Mouse (Mus musculus): ENCODE results near the gene Med19. TPM values are rescaled to one million over a fixed set of nuclear protein-coding genes. Genes with fewer than 3 reads are reported as not detected.

Med19 gene
- polyA plus RNA-seq, 1 experiment from 2014 or later, result 64.5 TPM

DNA sequence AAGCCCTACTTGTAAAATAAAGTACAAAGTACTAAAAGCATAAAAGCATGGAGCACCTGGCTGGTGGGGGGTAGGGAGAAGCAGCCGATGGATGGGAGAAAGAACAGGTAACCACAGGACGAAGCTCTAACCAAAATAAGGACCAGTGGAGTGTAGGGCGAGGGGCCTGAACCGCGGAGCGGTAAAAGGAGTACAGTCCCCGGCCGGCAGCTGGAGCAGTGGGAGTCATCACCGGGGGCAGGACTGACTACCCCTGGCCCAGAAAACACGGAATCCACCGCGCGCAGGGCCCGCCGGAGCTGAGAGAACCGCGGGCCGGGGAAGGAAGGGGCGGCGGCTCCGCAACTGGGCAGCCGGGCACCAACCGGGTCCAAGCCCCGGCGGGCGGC lies 36.2 kb downstream of the Med19 start:
- Histone ChIP-seq H3K36me3 (ENCODE audit: control insufficient read depth, insufficient read depth, low read length) (peaks cover 10% of the 10 kb centered on the region; the same call in 1 of the 2 replicates), H3K27ac (ENCODE audit: low read depth, low read length) (peak overlapping the region; percentile 95), H3K9ac (replicated peaks; ENCODE audit: low read depth, low read length) (peak overlapping the region; percentile 92), H3K4me3 (ENCODE audit: low read depth, low read length) (peak overlapping the region; percentile 91), H3K27me3 (ENCODE audit: control insufficient read depth, insufficient read depth, low read length) (no peaks in the 10 kb centered on the region), H3K4me2 (ENCODE audit: low read depth, low read length) (peak overlapping the region; percentile 71), H3K9me3 (ENCODE audit: control insufficient read depth, low read length) (no peaks in the 10 kb centered on the region), H3K4me1 (ENCODE audit: control insufficient read depth, insufficient read depth, low read length) (peaks cover 13% of the 10 kb centered on the region; the same call in 1 of the 2 replicates)
- WGBS, result 0% methylated on average over 9 of the region's 26 CpGs
- ATAC-seq (ENCODE audit: low read depth), result no peak; the same call in 1 of the 2 replicates

DNA sequence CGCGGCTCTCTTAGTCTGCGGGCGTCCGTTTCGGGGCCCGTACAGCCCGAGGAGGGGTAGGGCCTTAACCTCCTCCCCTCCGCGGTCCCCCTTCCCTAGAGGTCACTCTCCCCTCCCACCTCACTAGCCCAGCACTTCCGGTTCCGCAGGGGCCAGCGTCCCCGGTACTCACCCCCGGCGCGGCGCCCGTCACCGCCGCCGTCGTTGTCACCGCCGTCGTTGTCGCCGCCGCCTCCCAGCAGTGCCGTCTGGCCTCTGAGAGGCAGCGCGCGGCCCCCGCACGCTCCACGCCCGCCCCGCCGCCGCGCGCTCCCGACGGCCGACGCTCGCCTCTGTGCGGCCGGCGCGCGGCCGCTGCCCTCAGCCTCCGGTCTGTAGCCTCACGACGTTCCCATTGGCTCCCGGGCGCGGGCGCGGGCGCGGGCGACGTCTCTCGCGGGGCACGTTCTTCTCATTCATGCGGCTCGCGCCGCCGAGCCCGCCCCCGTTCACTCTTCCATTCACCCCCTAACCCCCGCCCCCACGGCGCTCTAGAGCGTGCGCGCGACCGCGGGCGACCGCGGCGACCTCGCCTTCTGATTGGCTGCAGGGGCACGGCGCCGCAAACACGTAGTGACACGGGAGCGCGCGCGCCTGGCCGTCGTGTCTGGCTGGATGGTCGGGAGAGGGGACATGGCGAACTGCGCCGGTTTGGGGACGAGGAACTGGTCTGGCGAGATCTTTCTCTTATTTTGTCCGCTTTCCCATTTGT lies 36.8 kb downstream of the Med19 start, which contains the start of gene Zdhhc5:
Zdhhc5 (minus strand) TSS at position 370 of the 751 bp plus-strand sequence.
- H3K9ac ChIP-seq (replicated peaks; ENCODE audit: low read depth, low read length), result peak within 1 kb of the TSS; percentile 92
- WGBS, result under 1% methylated on average over 89 of the region's 107 CpGs
- peaks cover 10% of the 10 kb centered on the region; the same call in 1 of the 2 replicates for H3K36me3 ChIP-seq (ENCODE audit: control insufficient read depth, insufficient read depth, low read length)
- ATAC-seq (ENCODE audit: low read depth), result peak; percentile 96
- no peaks in the 10 kb centered on the region for H3K27me3 ChIP-seq (ENCODE audit: control insufficient read depth, insufficient read depth, low read length)
- peak within 1 kb of the TSS; percentile 71 for H3K4me2 ChIP-seq (ENCODE audit: low read depth, low read length)
- peaks cover 13% of the 10 kb centered on the region; the same call in 1 of the 2 replicates for H3K4me1 ChIP-seq (ENCODE audit: control insufficient read depth, insufficient read depth, low read length)
- H3K27ac ChIP-seq (ENCODE audit: low read depth, low read length), result peak within 1 kb of the TSS; percentile 95
- H3K4me3 ChIP-seq (ENCODE audit: low read depth, low read length), result peak within 1 kb of the TSS; percentile 91
- H3K9me3 ChIP-seq (ENCODE audit: control insufficient read depth, low read length), result no peaks in the 10 kb centered on the region

DNA sequence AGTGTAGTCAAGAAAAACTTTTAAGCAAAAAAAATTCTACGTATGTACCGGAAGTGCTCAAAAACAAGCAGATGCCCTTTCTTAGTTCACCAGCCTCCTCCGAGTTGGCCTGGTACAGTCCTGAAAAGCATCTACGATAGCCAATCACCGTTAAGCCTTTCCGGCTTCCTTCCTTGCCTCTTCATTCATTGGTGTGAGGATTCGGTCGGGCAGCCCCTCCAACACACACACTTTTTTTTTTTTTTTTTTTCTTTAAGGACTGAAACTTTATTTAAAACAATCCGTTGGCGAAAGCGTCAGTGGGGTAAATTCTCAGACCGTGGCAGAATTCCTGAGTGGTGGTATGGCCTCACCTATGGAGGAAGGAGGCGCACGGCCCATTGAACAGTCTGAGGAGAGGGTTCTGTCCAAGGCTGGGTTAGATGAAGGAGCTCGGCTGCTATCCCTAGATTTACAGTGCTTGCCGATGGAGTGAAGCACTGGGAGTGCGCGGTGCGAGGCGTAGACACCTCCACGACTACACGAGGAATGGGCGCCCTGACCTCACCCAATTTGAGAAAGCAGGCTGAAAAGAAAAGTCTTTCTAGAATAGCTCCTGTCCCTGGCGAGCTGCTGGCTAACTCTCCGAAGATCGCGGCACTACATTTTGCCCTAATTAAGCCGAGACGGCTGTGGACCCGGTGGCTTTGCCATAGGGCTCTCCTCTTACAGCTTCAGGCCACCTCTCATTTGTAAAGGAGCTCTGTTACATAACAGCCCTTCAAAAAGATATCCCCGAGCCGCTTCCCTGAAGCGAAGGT lies 37.6 kb downstream of the Med19 start:
- peak; percentile 96 for ATAC-seq (ENCODE audit: low read depth)
- Histone ChIP-seq H3K36me3 (ENCODE audit: control insufficient read depth, insufficient read depth, low read length) (0 out of 2 replicates have a peak, but pooled peaks cover 3% of the 10 kb centered on the region), H3K27ac (ENCODE audit: low read depth, low read length) (peak overlapping the region; percentile 95), H3K9me3 (ENCODE audit: control insufficient read depth, low read length) (no peaks in the 10 kb centered on the region), H3K27me3 (ENCODE audit: control insufficient read depth, insufficient read depth, low read length) (no peaks in the 10 kb centered on the region), H3K4me2 (ENCODE audit: low read depth, low read length) (peak overlapping the region; percentile 64), H3K4me3 (ENCODE audit: low read depth, low read length) (peak overlapping the region; percentile 91), H3K9ac (replicated peaks; ENCODE audit: low read depth, low read length) (peak overlapping the region; percentile 92), H3K4me1 (ENCODE audit: control insufficient read depth, insufficient read depth, low read length) (peaks cover 13% of the 10 kb centered on the region; the same call in 1 of the 2 replicates)
- under 1% methylated on average over 33 of the region's 33 CpGs for WGBS

DNA sequence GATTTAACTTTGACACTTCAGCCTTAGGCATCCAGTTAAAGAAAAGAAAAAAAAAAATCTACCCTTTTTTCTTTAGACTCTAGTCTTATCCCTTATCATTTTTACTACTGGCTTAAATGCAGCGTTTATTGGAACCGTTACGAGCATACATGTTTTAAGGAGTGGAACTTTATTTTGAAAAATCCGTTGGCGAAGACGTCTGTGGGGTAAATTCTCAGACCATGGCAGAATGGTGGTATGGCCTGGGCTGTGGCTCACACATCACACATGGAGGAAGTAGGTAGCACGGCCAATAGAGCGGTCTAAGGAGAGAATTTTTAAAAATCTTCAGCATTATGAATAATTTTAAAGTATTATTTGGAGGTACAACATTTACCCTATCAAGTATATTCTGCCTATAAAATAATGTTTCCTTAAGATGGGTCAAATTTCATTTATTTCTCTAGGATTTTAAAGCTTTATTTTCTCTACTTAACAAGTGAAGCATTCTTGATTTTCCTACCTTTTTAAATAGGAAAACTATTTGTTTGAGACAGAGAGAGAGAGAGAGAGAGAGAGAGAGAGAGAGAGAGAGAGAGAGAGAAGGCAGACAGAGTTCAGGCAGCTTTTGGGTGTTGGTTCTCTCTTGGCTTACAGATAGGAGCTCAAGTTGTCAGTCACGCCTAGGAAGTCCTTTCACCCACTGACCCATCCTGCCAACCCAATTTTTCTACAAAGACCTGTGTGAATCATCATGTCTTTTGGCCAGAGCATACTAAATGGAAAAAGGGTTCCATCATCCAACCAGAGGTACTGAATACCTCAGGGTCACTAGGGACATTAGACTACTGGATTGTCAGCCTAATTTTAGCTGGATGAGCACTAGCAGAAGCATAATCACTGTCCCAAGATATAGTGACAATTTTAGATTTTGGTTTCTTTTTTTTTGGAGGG lies 38.5 kb downstream of the Med19 start:
- no peaks in the 10 kb centered on the region for H3K9me3 ChIP-seq (ENCODE audit: control insufficient read depth, low read length)
- no peak for ATAC-seq (ENCODE audit: low read depth)
- no peaks in the 10 kb centered on the region for H3K36me3 ChIP-seq (ENCODE audit: control insufficient read depth, insufficient read depth, low read length)
- peak overlapping the region; percentile 95; the same call in 1 of the 2 replicates for H3K27ac ChIP-seq (ENCODE audit: low read depth, low read length)
- peak overlapping the region; percentile 64 for H3K4me2 ChIP-seq (ENCODE audit: low read depth, low read length)
- peak overlapping the region; percentile 34; the same call in 1 of the 2 replicates for H3K9ac ChIP-seq (replicated peaks; ENCODE audit: low read depth, low read length)
- H3K4me1 ChIP-seq (ENCODE audit: control insufficient read depth, insufficient read depth, low read length), result peaks cover 13% of the 10 kb centered on the region; the same call in 1 of the 2 replicates
- no peaks in the 10 kb centered on the region for H3K27me3 ChIP-seq (ENCODE audit: control insufficient read depth, insufficient read depth, low read length)
- H3K4me3 ChIP-seq (ENCODE audit: low read depth, low read length), result peak overlapping the region; percentile 91
- 44% methylated on average over 9 of the region's 9 CpGs for WGBS

DNA sequence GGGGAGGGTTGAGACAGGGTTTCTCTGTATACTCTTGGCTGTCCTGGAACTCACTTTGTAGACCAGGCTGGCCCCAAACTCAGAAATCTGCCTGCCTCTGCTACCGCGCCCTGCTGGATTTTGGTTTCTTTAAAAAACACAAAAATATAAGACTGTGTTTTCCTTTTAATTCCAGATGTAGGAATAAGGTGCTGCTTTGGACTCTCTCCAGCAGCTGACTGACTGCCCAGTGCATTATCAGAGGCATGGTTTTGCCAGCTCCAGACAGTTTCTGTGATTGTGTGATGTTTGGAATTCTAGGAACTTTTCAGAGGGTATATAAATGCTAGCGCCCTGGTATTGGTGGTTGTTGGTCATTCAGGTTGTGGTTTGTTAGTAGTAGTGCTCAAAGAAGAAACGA lies 39.2 kb downstream of the Med19 start:
- Histone ChIP-seq H3K4me2 (ENCODE audit: low read depth, low read length) (no peak overlapping the region), H3K4me1 (ENCODE audit: control insufficient read depth, insufficient read depth, low read length) (peaks cover 13% of the 10 kb centered on the region; the same call in 1 of the 2 replicates), H3K9ac (replicated peaks; ENCODE audit: low read depth, low read length) (no peak overlapping the region), H3K4me3 (ENCODE audit: low read depth, low read length) (no peak overlapping the region), H3K27me3 (ENCODE audit: control insufficient read depth, insufficient read depth, low read length) (no peaks in the 10 kb centered on the region), H3K27ac (ENCODE audit: low read depth, low read length) (no peak overlapping the region), H3K9me3 (ENCODE audit: control insufficient read depth, low read length) (no peaks in the 10 kb centered on the region), H3K36me3 (ENCODE audit: control insufficient read depth, insufficient read depth, low read length) (no peaks in the 10 kb centered on the region)
- no peak for ATAC-seq (ENCODE audit: low read depth)
- 97% methylated on average over 4 of the region's 4 CpGs for WGBS

DNA sequence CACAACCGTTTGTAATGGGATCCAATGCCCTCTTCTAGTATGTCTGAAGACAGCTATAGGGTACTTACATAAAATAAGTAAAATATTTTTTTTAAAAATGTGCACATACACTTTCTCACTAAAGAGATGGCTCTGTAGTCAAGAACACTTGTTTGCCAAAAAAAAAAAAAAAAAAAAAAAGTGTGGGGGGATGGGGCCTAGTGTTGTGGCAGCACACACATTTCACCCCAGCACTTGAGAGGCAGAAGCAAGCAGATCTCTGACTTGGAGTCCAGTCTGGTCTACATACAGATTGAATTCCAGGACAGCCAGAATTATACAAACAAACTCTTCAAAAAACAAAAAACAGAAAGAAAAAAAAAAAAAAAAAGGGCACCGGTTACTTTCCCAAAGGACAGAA lies 42.5 kb downstream of the Med19 start:
- H3K4me1 ChIP-seq (ENCODE audit: control insufficient read depth, insufficient read depth, low read length), result peaks cover 11% of the 10 kb centered on the region; the same call in 1 of the 2 replicates
- ATAC-seq (ENCODE audit: low read depth), result no peak
- H3K9me3 ChIP-seq (ENCODE audit: control insufficient read depth, low read length), result no peaks in the 10 kb centered on the region
- no peaks in the 10 kb centered on the region for H3K27me3 ChIP-seq (ENCODE audit: control insufficient read depth, insufficient read depth, low read length)
- WGBS, result 95% methylated on average over 2 of the region's 2 CpGs
- H3K27ac ChIP-seq (ENCODE audit: low read depth, low read length), result no peak overlapping the region
- H3K4me2 ChIP-seq (ENCODE audit: low read depth, low read length), result no peak overlapping the region
- no peak overlapping the region for H3K4me3 ChIP-seq (ENCODE audit: low read depth, low read length)
- H3K9ac ChIP-seq (replicated peaks; ENCODE audit: low read depth, low read length), result no peak overlapping the region
- peaks cover 16% of the 10 kb centered on the region for H3K36me3 ChIP-seq (ENCODE audit: control insufficient read depth, insufficient read depth, low read length)

DNA sequence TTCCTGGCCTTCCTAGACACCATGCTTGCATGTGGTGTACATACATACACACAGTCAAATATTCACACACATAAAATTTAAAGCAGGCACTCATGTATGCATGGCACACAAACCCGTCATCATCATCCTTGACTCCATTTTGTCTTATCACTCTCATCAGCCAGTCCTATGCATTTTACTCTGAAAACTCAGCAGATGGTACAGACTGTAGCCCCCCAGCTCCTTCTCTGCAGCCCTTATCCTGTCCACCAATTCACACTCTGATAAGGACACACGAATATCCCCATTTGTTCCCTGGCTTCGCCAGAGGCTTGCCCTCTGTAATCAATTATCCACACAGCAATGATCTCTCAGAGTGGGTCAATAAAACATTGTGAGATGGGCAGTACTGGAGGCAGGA lies 43.0 kb downstream of the Med19 start:
- ATAC-seq (ENCODE audit: low read depth), result no peak
- WGBS, result 58% methylated on average over 3 of the region's 3 CpGs
- peaks cover 16% of the 10 kb centered on the region for H3K36me3 ChIP-seq (ENCODE audit: control insufficient read depth, insufficient read depth, low read length)
- no peaks in the 10 kb centered on the region for H3K9me3 ChIP-seq (ENCODE audit: control insufficient read depth, low read length)
- no peak overlapping the region for H3K27ac ChIP-seq (ENCODE audit: low read depth, low read length)
- peaks cover 12% of the 10 kb centered on the region for H3K4me1 ChIP-seq (ENCODE audit: control insufficient read depth, insufficient read depth, low read length)
- H3K4me2 ChIP-seq (ENCODE audit: low read depth, low read length), result no peak overlapping the region
- H3K27me3 ChIP-seq (ENCODE audit: control insufficient read depth, insufficient read depth, low read length), result no peaks in the 10 kb centered on the region
- H3K9ac ChIP-seq (replicated peaks; ENCODE audit: low read depth, low read length), result no peak overlapping the region
- H3K4me3 ChIP-seq (ENCODE audit: low read depth, low read length), result no peak overlapping the region

DNA sequence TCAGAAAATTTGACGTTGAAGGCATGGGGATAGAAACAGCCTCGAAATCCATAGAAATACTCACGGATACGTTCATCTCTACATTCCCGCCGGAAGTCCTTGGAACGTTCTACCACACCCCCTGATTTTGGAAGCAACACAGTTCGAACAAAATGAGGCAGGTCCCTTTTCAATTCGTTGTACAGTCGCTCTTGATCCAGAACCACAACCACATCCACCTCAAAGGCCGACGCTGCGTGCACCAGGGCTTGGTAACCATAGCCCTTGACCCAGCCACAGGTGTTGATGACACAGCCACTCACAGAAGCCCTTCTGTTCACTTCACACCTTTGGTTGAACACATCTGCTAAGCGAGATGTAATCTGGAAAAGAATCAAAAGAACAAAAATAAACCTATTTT lies 45.7 kb downstream of the Med19 start:
- Histone ChIP-seq H3K4me3 (ENCODE audit: low read depth, low read length) (no peak overlapping the region), H3K27me3 (ENCODE audit: control insufficient read depth, insufficient read depth, low read length) (no peaks in the 10 kb centered on the region), H3K4me1 (ENCODE audit: control insufficient read depth, insufficient read depth, low read length) (peaks cover 18% of the 10 kb centered on the region), H3K9me3 (ENCODE audit: control insufficient read depth, low read length) (no peaks in the 10 kb centered on the region), H3K27ac (ENCODE audit: low read depth, low read length) (no peak overlapping the region), H3K36me3 (ENCODE audit: control insufficient read depth, insufficient read depth, low read length) (peaks cover 16% of the 10 kb centered on the region), H3K4me2 (ENCODE audit: low read depth, low read length) (no peak overlapping the region), H3K9ac (replicated peaks; ENCODE audit: low read depth, low read length) (no peak overlapping the region)
- WGBS, result 95% methylated on average over 14 of the region's 14 CpGs
- ATAC-seq (ENCODE audit: low read depth), result no peak

All from neural tube, embryonic 14.5 days (tissue).